Mouse (Mus musculus): ENCODE measurements around the gene Ube3a.

Gene Ube3a

DNA sequence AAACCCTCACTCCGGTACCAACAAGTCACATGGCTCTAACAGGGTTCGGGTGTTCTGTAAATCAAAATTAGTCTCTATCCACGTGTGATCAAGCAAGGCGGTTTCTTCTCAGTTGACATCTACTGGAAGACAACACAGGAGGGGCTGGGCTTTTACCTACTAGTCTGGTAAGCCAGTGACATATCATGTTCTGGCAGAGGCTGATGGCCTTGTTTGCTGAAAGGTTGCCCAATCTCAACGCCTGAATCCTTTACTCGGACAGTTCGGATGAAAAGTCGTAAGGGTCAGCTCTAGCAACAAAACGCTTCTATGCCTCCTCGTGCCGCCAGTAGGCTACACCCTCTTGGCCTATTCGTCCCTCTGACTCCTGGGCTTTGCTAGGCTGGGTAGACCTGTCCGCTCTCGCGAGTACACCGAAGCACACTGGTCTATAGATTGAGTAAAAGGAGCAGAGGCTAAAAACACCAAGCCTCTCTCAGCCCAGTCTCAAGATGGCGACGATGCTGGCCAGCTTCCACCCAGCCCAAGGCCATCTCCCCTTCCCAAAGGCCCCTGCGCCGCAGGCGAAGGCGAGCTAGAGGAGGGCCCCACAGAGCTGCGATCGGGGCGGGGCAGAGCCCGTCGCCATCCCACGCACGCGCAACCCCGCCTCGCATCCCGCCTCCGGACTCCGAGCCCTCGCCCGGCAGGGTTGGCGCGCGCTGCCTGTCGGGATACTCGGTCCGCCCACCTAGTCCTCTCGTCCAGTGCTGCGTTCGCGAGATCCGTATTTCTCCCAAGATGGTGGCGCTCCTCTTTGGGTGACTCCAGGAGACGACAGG is at the start of gene Ube3a:
Gene Ube3a, plus strand, starts transcription at position 706 of the 821 bp plus-strand sequence.
- DNase-seq: peak; percentile 99

DNA sequence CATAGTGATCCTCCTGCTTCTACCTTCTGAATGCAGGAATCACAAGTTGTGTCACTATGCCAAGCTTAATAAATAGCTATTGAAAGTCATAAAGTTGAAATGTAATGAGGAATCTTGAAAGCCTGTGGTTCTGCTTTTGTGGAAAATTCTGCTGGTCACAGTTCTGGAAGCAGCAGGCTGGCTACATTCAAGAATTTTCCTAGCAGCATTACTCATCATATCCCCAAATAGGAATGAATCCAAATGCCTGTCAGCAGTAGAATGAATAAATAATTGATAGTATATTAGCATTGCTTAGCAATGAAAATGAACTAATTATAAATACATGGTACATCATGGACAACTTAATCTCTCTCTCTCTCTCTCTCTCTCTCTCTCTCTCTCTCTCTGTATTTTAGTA is 35.7 kb upstream of the Ube3a start:
- no peak for DNase-seq

DNA sequence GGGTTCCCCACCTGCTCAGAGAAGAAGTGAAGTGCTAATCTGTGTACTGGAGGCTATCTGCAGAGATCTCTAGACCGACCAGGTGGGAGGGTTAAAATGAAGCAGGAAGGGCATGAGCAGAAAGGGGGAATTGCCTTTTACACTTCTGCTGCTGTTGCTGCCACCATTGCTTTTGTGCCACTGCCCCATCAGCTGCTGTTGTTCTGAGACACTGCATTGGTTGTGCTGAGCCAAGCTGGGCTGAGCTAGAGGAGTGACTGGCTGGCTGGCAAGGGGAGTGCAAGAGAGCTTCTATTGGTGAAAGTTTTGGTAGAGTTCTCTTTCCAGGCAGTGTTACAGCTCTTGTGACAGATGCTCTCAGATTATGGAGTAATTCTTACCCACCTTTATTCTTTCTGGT is 13.6 kb upstream of the Ube3a start:
- DNase-seq: no peak

DNA sequence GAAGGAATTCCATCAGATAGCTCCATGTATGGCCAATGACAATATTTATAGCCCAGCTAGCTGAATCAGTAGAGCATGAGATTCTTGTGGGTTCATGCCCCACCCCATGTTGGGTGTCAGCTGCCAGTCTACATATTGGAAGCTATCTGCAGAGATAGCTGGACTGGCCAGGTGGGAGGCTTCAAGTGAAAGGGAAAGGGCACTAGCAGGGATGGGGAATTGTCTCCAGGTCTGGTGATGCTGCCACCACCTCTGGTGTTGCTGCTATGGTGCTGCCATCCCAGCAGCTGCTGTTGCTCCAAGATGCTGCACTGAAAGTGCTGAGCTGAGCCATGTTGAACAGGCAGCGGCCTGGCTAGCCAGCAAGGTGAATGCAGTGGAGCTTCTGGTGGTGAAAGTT is 7.3 kb upstream of the Ube3a start:
- no peak for DNase-seq

DNA sequence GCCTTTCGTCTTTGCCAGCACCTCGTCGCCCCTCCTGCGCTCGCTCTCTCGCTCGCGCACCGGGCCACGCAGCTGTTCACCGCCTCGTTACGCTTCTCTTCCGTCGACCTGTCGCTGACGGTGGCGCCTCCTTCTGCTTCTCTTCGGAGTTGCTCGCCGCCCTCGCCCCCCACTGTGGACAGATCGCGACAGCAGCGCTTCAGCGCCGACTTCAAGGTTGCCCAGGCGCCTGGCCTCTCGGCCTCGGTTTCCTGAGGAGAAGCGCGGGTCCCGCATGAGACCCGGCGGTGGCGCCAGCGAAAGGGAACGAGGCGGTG is 274 bp downstream of the Ube3a start:
- no peak for DNase-seq

DNA sequence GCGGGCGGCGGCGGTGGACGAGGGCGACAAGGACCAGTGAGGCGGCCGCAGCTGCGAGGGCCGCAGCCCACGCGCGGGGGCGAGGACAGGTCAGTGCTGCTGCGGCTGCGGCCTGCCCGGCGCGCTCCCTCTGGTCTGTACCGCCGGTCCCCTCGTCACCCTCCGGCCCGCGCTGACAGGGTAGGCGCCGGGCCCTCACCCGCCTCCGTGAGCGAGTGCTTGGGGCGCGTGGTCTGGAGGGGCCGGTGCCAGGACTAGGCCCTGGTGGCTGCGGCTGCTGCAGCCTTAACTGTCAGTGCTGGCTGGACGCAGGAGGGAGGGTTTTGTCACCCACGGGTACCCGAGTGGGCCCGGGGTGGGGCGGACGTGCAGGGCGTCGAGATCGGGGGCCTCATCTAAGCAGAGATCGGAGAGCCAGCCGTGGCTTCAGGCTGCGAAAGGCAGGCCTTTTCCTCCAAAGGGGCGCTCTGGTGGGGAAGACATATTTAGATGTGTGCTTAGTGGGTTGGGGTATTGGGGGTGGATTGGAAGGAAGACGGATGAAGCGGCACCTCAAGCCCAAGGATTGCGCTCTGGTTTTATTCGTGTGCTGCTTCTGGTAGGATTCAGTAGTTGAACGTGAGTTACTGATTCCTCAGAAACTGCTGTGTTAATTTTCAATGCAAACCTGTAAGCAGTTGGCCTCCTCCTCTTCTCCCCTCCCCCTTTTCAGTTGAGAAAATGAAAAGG is 797 bp downstream of the Ube3a start:
- DNase-seq: no peak

DNA sequence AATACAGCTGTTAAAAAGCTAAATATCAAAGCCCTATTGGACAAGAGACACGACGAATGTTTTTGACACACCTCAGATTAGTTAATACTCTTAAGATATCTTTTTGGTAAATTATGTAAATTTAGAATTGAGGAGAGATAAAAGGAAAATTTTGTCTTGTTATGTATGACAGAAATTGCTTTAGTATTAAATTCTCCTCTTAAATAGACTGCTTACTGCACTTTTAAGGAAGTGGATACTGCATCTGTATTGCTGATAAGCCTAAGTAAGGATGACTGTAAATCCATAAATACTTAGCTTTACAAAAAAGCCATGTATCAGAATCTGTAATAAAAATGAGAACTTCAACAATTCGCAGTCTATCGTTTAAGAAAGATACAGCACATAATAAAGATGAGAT is 1.8 kb downstream of the Ube3a start:
- no peak for DNase-seq

DNA sequence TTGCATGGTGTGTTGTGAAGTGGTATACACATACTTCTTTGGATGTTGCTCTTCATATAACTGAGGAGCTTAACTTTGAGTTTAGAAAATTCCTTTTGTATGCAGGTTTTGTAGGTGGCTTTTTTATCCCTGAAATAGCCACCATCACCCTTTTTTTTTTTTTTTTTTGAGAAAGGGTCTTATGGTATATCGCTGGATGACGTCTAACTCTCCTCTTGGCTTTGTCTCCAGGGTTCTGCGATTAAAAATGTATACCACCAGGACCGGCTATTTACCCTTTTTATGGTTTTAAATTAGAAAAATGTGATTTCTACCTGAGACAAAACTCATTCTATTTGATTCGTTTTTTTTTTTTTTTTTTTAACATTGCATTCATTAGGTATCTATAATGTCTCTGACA is 2.2 kb downstream of the Ube3a start:
- no peak for DNase-seq

DNA sequence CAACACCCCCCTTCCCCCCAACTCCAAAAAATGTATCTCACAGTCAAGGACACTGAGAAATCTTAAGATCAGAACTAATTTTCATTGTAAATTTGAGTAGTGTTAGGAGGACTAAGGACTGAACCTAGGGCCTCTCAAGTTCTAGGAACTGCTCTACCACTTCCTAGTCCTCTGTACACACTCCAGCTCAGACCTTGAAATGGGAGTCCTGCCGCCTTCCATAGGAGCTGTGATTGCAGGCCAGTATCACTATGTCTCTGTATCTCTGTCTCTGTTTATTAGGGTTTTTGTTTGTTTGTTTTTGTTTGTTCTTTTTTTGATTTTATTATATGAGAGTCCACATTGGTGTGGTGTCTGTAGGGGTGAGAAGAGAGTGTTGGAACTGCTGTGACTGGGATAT is 3.4 kb downstream of the Ube3a start:
- DNase-seq: no peak

DNA sequence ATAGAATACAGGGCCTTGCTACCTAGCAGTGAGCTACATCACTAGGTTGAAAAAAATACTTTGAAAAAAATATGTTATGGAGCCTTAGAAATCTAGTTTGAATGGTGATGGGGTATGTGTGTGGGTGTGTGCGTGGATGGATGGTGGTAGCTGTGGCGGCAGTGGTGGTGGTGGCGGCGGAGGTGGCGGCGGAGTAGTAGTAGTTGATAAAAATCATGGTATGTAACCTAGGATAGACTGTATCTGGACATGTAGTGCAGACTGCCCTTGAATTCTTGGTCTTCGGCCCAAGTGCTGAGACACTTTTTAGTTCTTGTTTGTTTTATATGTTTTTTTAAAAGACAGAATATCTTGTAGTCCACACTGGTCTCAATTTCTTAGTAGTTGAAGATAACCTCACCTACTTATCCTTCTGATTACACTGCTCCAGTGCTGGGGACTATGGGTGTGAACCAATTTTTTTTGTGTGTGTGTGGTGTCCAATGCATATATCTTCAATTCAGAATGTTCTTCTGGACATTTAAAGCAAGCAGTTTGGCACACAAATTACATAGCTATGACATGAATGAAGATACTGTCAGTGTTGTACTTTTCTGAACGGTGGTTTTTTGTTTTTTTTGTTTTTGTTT is 6.3 kb downstream of the Ube3a start:
- DNase-seq: no peak

DNA sequence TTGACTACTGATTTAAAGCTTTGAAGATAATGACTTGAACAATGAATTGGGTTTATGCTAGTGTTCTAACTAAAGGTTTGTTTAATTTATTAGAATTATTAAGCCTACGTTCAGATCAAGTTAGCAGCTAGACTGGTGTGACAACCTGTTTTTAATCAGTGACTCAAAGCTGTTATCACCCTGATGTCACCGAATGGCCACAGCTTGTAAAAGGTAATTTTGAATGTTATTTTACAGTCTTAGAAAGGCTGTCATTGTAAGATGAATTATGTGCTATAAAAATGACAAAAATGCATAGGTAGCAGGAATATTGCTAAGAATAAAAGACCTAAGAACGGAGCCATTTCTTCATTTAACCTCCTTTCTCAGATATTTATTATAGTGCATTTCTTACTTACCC is 14.7 kb downstream of the Ube3a start:
- DNase-seq: no peak

DNA sequence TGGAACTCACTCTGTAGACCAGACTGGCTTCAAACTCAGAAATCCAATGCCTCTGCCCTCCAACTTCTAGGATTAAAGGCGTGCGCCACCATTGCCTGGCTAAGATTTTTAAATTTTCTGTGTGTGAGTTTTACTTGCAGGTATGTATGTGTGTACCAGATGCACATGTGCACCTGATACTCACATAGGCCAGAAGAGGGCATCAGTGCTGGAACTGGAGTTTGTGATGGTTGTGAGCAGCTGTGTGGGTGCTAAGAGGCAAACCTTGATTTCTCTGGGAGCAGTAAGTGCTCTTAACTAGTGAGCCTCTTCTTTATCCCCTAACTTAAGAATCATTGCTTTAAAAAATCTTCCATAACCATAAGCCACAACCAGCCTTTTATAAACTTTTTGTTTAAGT is 17.0 kb downstream of the Ube3a start:
- DNase-seq: no peak

DNA sequence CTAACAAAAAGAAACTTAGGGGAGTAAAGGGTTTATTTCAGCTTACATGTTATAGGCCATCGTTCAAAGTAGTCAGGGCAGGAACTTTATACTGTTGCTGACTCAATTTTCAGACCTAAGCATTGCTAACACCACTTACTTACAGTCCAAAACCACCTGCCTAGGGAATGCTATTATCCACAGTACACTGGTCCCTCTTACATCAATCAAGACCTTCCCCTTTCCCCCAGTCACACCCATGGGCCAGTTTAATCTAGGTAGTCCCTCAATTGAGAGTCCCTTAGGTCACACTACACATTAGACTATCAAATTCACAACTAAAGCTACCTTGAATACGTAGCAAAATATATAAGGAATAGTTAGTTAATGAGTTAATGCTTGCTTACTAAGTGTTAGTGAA is 24.8 kb downstream of the Ube3a start:
- DNase-seq: no peak

DNA sequence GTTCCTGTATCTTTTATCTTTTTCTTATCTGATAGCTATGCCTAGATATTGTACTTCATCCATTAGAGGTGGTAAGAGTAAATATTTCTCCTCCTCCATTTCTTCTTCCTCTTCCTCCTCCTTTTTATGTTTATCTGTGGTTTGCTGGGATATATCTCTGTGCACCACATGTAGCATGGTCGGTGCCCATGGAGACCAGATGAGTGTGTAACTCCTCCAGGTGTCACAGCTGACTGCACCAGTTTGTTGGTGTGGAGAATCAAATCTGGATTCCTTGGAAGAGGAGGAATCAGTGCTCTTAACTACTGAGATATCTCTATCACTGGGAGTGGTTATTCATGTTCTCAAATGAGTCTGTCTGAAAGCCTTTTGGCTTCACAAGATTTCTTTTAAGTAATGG is 37.0 kb downstream of the Ube3a start:
- no peak for DNase-seq

DNA sequence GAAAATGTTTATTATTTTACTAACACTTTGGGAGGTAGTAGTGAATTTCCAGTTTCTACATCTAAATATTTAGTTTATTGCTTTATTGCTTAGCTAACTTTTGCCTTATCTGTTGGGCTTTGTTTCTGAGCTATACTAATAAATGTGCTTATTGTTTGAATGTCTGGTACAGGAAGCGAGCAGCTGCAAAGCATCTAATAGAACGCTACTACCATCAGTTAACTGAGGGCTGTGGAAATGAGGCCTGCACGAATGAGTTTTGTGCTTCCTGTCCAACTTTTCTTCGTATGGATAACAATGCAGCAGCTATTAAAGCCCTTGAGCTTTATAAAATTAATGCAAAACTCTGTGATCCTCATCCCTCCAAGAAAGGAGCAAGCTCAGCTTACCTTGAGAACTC is 43.2 kb downstream of the Ube3a start:
- DNase-seq: no peak

DNA sequence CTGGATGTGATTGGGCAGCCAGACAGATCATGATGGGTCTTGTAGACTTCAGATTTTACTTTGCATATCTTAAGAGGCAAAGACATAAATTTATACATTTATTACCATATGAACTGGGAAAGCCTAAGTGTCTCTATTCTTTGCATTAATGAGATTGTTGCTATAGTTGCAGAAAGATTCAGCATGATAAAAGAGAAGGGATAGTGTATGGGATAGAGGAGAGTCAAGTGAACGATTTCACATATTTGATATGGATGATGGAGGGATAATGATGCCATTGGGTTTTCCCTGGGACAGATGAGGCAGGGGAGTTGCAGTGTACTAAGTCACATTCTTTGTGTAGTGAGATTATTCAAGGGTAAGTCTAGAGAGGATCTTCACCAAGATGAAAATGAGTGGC is 84.0 kb downstream of the Ube3a start:
- no peak for DNase-seq

DNA sequence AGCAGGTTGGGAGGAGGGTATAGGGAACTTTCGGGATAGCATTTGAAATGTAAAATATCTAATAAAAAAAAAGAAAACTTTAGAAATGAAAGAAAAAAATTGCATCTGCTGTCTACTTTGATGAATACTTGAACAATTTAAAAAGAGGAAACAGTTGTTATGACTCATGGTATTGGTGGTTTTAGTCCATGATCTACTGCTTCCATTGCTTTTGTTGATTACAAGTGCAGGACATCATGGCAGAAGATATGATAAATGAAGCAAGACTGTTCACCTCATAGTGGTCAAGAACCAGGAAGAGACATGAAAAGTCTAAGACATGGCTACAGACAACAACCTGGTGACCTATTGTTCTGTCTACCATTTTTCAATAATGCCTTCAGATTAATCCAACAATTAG is 94.2 kb downstream of the Ube3a start:
- DNase-seq: no peak

Measured in cerebellum, adult 11-12 months (tissue).